Mouse (Mus musculus): ENCODE data around the gene Sez6. TPM values are rescaled to one million over a fixed set of nuclear protein-coding genes. Genes with fewer than 3 reads are reported as not detected.

The Sez6 gene
- polyA plus RNA-seq, 1 experiment from 2014 or later: 0.84 TPM

DNA sequence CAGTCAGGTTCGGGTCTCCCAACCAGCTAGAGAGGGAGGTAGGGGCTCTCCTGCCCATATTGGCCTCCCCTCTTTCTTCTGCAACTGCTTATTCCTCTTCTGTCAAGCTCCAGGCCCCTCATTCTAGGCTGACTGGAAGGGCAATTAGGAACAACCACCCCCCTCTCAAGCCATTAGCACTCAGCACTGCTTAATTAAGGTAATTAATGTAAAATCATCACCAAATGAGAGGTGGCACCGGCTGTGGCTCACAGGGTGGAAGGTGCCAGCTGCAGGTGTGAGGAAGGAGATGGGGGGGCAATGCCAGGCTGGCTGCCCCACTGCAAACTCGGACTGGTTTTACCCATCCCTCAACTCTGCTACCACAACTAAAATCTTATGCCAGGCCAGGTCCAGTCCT lies 25.8 kb downstream of the Sez6 start:
- ATAC-seq (ENCODE audit: insufficient number of reproducible peaks, low FRiP score, low TSS enrichment, low read depth): no peak
- H3K4me2 ChIP-seq: no peak overlapping the region
- no peaks in the 10 kb centered on the region for H3K36me3 ChIP-seq
- peaks cover 51% of the 10 kb centered on the region for H3K27me3 ChIP-seq
- WGBS: 39% methylated on average over 3 of the region's 3 CpGs
- H3K4me1 ChIP-seq: no peaks in the 10 kb centered on the region; the same call in 1 of the 2 replicates
- H3K9ac ChIP-seq: no peak overlapping the region
- H3K27ac ChIP-seq: no peak overlapping the region
- H3K4me3 ChIP-seq: no peak overlapping the region
- no peaks in the 10 kb centered on the region for H3K9me3 ChIP-seq

DNA sequence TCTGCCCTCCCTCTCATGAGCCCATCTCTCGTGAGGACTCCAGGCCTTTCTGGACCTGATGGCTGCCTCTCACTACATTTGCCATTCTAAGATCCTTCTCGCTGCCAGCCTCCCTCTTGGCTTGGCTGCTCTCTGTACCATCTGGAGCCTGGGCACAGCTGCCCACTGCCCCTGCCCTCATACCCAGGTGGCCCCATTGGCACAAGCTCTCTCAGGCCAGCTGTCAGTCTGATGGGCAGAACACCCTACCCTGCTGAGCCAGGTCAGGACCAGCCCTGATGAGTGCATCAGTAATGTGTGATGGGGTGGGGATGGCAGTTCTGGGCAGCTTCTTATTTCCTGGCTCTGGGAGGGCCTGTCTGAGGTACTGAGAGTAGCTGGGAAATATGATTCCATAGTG lies 27.7 kb downstream of the Sez6 start:
- Histone ChIP-seq H3K9ac (no peak overlapping the region), H3K4me1 (no peaks in the 10 kb centered on the region; the same call in 1 of the 2 replicates), H3K27ac (no peak overlapping the region), H3K27me3 (peaks cover 53% of the 10 kb centered on the region), H3K9me3 (no peaks in the 10 kb centered on the region), H3K36me3 (no peaks in the 10 kb centered on the region), H3K4me3 (no peak overlapping the region), H3K4me2 (no peak overlapping the region)
- WGBS: 76% methylated on average over 2 of the region's 2 CpGs
- no peak for ATAC-seq (ENCODE audit: insufficient number of reproducible peaks, low FRiP score, low TSS enrichment, low read depth)

DNA sequence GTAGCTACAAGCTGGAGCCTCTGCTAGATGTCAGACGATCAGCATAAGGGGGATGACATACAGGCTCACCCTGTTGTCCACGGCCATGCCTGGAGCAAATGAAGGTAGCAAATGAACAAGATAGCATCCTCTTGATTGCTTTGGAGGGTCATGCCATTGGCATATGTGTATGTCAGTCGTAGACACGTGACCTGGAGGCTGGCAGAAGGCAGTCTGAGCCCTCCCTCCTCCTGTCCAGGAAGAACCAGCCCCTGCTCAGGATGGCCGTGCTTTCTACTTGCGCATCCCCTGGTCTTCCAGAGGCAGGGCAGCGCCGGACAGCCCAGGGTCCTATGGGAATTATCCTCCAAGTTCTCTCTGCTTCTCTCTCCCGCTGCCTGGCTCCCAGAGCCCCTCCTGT lies 28.3 kb downstream of the Sez6 start:
- Histone ChIP-seq H3K9me3 (no peaks in the 10 kb centered on the region), H3K9ac (no peak overlapping the region), H3K27ac (no peak overlapping the region), H3K4me2 (no peak overlapping the region), H3K4me3 (no peak overlapping the region), H3K4me1 (no peaks in the 10 kb centered on the region; the same call in 1 of the 2 replicates), H3K36me3 (no peaks in the 10 kb centered on the region), H3K27me3 (peaks cover 51% of the 10 kb centered on the region)
- 62% methylated on average over 9 of the region's 9 CpGs for WGBS
- no peak for ATAC-seq (ENCODE audit: insufficient number of reproducible peaks, low FRiP score, low TSS enrichment, low read depth)

DNA sequence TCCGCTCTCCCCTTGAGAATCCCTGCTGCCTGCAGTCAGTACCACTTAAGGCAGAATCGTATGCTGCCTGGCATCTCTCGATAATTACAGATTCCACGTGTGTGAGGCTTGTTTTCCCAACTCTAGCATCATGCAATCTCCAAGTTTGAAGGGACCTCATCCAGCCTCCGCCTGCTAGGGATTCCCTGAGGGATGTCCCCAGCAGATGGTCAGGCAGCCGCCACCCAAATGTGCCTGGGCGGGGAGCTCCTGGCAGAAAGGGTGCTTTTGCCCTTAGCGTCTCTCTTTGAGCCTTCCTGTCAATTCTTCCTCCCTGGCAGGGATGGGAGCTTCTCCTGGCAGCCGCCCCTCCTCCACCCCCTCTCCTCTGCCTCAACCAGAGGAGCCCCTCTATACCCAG lies 29.6 kb downstream of the Sez6 start:
- Histone ChIP-seq H3K27me3 (peaks cover 49% of the 10 kb centered on the region), H3K4me3 (no peak overlapping the region), H3K9ac (no peak overlapping the region), H3K27ac (no peak overlapping the region), H3K4me1 (peaks cover 5% of the 10 kb centered on the region), H3K9me3 (no peaks in the 10 kb centered on the region), H3K4me2 (no peak overlapping the region), H3K36me3 (no peaks in the 10 kb centered on the region)
- ATAC-seq (ENCODE audit: insufficient number of reproducible peaks, low FRiP score, low TSS enrichment, low read depth): no peak
- 47% methylated on average over 9 of the region's 9 CpGs for WGBS

GRCm38 (mm10) chr11:77960898-77961297 lies 30.3 kb downstream of the Sez6 start:
- H3K4me2 ChIP-seq: no peak overlapping the region
- no peaks in the 10 kb centered on the region for H3K36me3 ChIP-seq
- H3K9me3 ChIP-seq: no peaks in the 10 kb centered on the region
- H3K27ac ChIP-seq: no peak overlapping the region
- no peak overlapping the region for H3K4me3 ChIP-seq
- H3K9ac ChIP-seq: no peak overlapping the region
- WGBS: 42% methylated on average over 5 of the region's 5 CpGs
- ATAC-seq (ENCODE audit: insufficient number of reproducible peaks, low FRiP score, low TSS enrichment, low read depth): no peak
- peaks cover 12% of the 10 kb centered on the region for H3K4me1 ChIP-seq
- peaks cover 47% of the 10 kb centered on the region for H3K27me3 ChIP-seq

DNA sequence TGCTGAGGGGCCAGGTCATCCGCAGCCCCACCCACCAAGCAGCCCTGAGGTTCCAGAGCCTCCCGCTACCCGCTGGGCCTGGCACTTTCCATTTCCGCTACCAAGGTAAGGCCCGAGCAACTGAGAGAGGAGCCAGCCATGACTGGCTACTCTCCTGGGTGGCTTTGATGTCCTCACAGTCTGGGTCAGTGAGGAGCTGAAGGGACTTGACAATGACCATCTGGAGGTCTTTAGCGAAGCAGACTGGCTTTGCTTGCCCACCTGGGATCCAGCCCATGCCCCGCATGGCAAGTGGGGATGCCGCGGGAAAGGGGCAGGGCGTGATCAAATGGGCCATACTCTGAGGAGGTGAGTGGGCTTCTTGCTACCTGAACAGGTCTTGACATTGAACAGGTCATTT lies 32.3 kb downstream of the Sez6 start:
- Histone ChIP-seq H3K9me3 (no peaks in the 10 kb centered on the region), H3K36me3 (no peaks in the 10 kb centered on the region), H3K4me1 (peaks cover 12% of the 10 kb centered on the region), H3K9ac (no peak overlapping the region), H3K27me3 (peaks cover 40% of the 10 kb centered on the region), H3K4me2 (no peak overlapping the region), H3K4me3 (no peak overlapping the region), H3K27ac (no peak overlapping the region)
- no peak for ATAC-seq (ENCODE audit: insufficient number of reproducible peaks, low FRiP score, low TSS enrichment, low read depth)
- WGBS: 87% methylated on average over 10 of the region's 10 CpGs

- peaks cover 12% of the 10 kb centered on the region for H3K4me1 ChIP-seq
- H3K9me3 ChIP-seq: no peaks in the 10 kb centered on the region
- H3K36me3 ChIP-seq: no peaks in the 10 kb centered on the region
- H3K4me3 ChIP-seq: no peak overlapping the region
- ATAC-seq (ENCODE audit: insufficient number of reproducible peaks, low FRiP score, low TSS enrichment, low read depth): no peak
- no peak overlapping the region for H3K27ac ChIP-seq
- WGBS: 29% methylated on average over 19 of the region's 19 CpGs
- H3K4me2 ChIP-seq: no peak overlapping the region
- H3K27me3 ChIP-seq: peaks cover 30% of the 10 kb centered on the region
- no peak overlapping the region for H3K9ac ChIP-seq
Observed at GRCm38 (mm10) chr11:77964415-77965095, 34.0 kb downstream of the Sez6 start.

DNA sequence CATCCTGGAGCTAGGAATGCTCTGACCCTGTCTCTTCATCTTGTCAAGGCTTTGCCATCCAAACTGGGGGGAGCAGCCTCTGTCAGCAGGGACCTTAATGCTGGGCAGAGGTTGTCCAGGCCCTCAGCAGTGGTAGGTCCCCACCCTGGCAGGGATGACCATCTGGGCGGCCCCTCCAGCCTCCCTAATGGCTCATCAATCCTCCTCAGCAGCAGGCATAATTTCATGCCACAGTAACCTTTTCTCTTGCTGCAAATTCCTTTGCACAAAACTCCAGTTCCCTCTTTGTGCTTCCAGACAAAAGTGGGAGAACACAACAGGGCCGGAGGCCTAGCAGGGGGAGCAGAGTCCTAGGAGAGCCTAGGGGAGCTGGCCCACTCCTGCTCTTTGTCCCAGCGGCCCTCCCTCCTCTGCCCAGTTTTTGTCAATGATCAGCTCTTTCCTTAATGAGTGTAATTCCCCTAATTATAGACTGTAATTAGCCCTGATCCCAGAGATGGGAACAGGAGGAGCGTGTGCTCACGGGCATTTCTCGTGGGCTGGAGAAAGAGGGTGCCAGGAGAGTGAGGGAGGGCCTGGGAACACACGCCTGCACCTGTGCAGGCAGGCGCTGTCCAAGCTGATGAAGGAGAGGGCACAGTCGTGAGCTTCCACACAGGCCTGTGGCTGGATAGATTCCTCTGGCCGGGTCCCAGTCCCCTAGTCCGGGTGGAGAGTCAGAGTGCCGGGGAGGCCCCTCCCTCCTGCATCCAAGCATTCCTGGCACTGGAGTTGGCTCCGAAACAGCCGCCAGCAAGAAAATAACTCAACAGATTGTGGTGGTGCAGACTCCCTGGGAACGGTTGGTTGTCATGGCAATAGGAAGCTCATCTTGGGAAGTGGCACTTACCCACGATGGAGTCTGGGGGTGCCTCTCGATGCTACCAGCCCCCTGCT lies 34.8 kb downstream of the Sez6 start:
- Histone ChIP-seq H3K4me3 (no peak overlapping the region), H3K27me3 (peaks cover 21% of the 10 kb centered on the region; the same call in 1 of the 2 replicates), H3K36me3 (no peaks in the 10 kb centered on the region), H3K9me3 (no peaks in the 10 kb centered on the region), H3K9ac (no peak overlapping the region), H3K27ac (no peak overlapping the region), H3K4me2 (no peak overlapping the region), H3K4me1 (peaks cover 12% of the 10 kb centered on the region)
- 21% methylated on average over 17 of the region's 17 CpGs for WGBS
- ATAC-seq (ENCODE audit: insufficient number of reproducible peaks, low FRiP score, low TSS enrichment, low read depth): no peak

DNA sequence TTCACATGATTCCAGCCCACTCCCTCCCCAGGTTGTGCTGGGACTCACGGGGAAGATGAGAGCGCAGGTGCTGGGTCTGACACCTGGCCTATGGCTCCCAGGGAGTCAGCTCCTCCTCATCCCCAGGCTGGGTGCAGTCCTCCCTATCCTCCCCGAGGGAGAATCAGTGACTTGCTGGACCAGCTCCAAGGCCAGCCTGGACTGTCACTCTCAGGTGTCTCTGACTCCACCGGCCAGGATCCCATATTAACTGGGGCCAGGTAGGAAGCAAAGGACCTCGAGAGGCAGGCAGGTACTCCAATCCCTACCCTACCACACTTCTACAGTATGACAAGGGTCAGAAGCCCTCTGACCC lies 35.4 kb downstream of the Sez6 start:
- Histone ChIP-seq H3K27me3 (peaks cover 18% of the 10 kb centered on the region; the same call in 1 of the 2 replicates), H3K9ac (no peak overlapping the region), H3K9me3 (no peaks in the 10 kb centered on the region), H3K36me3 (no peaks in the 10 kb centered on the region), H3K4me3 (no peak overlapping the region), H3K4me2 (no peak overlapping the region), H3K4me1 (peaks cover 12% of the 10 kb centered on the region), H3K27ac (no peak overlapping the region)
- ATAC-seq (ENCODE audit: insufficient number of reproducible peaks, low FRiP score, low TSS enrichment, low read depth): no peak
- 51% methylated on average over 5 of the region's 5 CpGs for WGBS

GRCm38 (mm10) chr11:77967114-77967513 lies 36.5 kb downstream of the Sez6 start:
- peaks cover 13% of the 10 kb centered on the region; the same call in 1 of the 2 replicates for H3K27me3 ChIP-seq
- WGBS: under 1% methylated on average over 4 of the region's 4 CpGs
- ATAC-seq (ENCODE audit: insufficient number of reproducible peaks, low FRiP score, low TSS enrichment, low read depth): no peak

GRCm38 (mm10) chr11:77968786-77969185 lies 38.2 kb downstream of the Sez6 start:
- peaks cover 21% of the 10 kb centered on the region for H3K27me3 ChIP-seq
- H3K27ac ChIP-seq: no peak overlapping the region
- H3K9me3 ChIP-seq: no peaks in the 10 kb centered on the region
- H3K4me1 ChIP-seq: peaks cover 12% of the 10 kb centered on the region
- H3K4me2 ChIP-seq: no peak overlapping the region
- no peak overlapping the region for H3K9ac ChIP-seq
- ATAC-seq (ENCODE audit: insufficient number of reproducible peaks, low FRiP score, low TSS enrichment, low read depth): no peak
- no peak overlapping the region for H3K4me3 ChIP-seq
- H3K36me3 ChIP-seq: no peaks in the 10 kb centered on the region
- WGBS: 68% methylated on average over 4 of the region's 4 CpGs

More at GRCm38 (mm10) chr11:77967114-77967513, 36.5 kb downstream of the Sez6 start:
- Histone ChIP-seq H3K9ac (no peak overlapping the region), H3K4me3 (no peak overlapping the region), H3K36me3 (no peaks in the 10 kb centered on the region), H3K4me2 (no peak overlapping the region), H3K4me1 (peaks cover 12% of the 10 kb centered on the region), H3K9me3 (no peaks in the 10 kb centered on the region), H3K27ac (no peak overlapping the region)

DNA sequence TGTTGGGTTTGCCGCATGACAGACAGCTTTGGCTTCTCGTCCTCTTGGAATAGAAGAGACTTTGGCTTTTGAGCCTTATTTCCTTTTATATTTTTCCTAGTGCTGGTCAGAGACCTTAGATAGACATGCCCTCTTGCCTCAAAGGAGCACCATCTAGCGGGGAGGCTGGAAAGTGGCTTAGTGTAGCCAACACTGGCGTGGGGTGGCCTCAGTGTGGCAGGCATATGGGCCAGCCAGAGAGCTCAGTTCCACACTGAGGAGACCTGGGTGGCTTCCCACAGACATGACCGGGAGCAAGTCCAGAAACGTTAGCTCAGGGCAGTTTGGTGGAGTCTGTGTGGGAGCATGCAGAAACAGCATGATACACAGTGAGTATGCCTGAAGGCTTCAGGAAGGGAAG lies 40.1 kb downstream of the Sez6 start:
- Histone ChIP-seq H3K27ac (no peak overlapping the region), H3K4me2 (no peak overlapping the region), H3K9me3 (no peaks in the 10 kb centered on the region), H3K4me1 (peaks cover 1% of the 10 kb centered on the region; the same call in 1 of the 2 replicates), H3K4me3 (no peak overlapping the region), H3K27me3 (peaks cover 39% of the 10 kb centered on the region), H3K9ac (no peak overlapping the region), H3K36me3 (no peaks in the 10 kb centered on the region)
- 77% methylated on average over 6 of the region's 6 CpGs for WGBS
- ATAC-seq (ENCODE audit: insufficient number of reproducible peaks, low FRiP score, low TSS enrichment, low read depth): no peak

All from limb, embryonic 15.5 days (tissue).